Mouse (Mus musculus) testis, postnatal 10 days (tissue): ENCODE data around the gene Gm42421.

Source experiments
- DNase-seq: peaks from one replicate; pipeline ENCODE4 v3.0.0; 2021; ENCODE audit warnings: low spot score

The Gm42421 gene

DNA sequence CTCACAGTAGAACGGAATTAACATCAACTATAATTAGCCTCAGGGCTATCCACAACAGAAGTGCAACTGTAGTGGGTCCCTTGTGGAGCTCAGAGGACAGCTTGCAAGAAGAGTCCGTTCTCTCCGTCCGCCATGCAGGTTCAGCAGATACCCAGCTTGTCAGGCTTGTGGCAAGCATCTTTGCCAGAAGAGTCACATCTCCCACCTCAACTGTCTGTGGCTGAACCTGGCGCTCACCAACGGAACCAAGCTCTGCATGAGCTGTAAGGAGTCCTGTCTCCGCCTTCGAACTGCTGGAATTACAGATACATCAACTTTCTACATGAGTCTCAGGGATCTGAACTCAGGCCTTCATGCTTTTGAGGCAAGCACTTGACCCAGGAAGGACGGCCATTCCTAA is 8.2 kb downstream of the Gm42421 start:
- DNase-seq: no peak

DNA sequence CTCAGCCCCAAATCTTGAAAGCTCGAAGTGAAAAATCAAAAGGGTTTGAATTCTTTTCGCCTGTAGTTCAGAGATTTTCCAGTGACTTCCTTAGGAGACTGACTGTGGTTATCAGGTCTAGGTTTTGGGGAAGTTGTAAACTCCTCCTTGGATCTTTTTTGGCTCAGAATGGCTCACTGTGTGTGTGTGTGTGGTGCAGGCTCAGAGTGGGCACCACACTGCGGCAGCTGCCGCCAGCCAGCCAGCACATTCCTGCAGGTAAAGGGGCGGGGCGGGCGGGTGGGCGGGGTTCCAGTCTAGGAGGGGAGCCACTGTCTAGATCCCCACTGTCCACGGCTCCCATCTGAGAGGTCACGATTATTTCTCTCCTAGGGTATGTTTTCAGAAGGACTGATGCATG is 13.6 kb downstream of the Gm42421 start:
- DNase-seq: no peak

DNA sequence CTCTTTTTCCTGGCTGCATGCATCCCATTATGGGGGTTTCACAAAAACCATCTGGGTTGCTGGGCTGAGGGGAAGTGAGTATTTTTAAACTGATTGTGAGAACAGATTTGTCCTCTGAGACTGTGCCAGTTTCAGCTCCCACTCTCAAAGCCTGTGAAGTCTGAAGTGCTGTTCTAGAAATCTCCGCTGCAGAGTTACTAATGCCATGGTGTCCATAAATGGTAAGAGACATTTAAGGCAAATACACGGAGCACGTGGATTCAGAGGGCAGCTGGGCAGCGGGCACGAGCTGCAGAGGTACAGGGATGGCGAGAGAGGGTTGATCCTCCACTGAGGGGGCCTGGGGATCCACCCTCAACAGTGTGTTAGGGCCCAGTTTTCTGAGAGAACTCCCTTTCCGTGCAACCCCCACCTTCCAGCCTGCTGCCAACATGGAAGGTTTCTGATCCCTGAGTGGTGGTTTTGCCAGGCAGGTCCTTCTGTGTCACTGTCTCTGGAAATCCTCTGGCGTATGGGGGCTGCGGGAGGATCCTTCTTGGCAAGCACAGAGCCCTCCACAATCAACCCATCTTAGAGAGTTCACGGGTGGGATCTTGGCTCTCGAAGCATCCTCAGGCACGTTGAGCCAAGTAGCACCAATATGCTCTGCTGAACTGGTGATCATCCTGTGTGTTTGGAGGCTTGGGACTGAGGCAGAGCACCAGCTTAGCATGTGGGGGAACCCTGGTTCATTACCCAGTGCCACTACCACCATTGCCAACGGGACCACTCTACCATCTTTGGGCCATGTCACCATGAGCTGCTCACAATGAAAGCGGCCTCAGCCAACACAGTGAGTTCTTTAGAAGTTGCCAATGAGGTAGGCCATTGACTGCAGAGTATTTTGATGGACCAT is 15.5 kb downstream of the Gm42421 start:
- no peak for DNase-seq

DNA sequence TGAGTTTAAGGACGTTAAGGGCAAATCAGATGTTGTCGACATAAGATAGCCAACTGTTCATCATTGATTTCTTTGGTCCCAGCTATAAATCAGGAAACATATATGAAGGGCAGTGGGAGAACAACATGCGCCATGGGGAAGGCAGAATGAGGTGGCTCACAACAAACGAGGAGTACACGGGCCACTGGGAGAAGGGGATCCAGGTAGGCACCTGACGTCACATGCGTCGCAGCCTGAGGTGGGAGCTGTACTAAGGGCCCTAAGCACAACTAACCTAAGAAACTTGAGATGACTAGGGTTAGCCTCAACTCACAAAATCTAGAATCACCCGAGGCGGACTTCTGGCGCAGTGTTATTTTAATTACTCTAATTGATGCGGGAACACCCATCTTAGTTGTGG is 20.4 kb downstream of the Gm42421 start:
- DNase-seq: no peak

DNA sequence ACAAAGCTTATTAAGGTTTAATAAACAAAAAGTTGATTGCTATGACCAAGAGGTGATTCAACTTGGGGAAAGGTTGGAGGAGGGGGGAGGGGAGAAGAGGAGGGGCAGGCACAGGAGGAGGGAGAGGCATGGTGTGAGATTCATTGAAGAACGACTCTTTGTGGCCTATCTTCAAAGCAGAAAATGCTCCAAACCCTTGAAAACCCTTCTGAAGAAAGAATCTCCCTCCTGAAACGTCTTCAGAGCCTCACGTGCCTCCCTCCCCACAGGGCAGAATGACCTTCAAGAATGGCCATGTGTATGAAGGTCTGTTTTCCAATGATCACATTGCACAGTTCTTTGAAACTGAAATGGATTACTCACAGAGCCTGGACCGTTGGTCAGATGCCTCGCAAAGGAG is 22.0 kb downstream of the Gm42421 start:
- DNase-seq: no peak

DNA sequence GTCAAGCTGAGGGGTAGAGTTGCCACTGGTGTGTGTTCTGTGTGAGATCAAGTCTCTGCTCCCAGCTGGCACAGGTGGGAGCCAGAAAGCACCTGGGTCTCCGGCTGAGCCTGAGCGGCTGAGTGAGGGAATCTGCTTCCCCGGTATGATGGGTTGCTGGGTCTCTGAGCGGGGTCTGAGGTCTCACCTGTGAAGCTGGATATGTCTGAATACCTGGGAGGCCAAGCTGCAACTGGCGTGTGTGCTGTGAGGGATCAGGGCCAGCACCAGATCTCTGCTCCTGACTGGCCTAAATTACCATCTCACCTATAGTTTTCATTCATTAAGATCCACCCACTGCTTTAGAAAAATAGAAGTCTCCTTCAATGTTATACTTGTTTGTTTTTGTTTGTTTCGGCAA is 29.1 kb downstream of the Gm42421 start:
- DNase-seq: no peak

DNA sequence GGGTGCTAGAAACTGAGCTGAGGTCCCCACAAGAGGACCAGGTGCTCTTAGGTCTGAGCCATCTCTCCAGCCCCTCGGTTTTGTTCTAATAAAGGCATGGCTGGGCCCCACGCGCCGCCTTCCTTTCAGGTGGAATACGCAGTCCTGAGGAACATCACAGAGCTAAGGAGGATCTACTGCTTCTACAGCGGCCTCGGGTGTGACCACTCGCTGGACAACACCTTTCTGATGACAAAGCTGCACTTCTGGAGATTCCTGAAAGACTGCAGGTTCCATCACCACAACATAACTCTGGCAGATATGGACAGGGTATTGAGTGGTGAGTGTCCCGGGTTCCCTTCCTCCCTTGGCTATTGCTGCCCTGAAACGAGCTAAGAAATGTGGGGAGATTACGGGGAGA is 31.6 kb downstream of the Gm42421 start:
- no peak for DNase-seq

DNA sequence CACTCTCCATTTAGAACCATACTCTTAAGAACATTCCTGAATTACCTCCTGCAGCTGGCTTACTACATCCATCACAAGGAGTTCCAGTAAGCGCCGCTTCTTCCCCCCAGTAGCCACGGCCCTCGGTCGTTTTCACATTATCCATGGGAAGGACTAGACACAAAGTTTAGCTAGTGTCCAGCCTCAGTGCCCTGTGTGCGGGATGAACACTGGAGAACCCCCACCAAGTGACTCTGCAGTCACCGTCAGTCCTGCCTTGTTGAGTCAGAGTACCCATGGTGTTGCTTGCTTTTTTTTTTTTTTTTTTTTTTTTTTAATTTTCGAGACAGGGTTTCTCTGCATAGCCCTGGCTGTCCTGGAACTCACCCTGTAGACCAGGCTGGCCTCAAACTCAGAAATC is 33.2 kb downstream of the Gm42421 start:
- DNase-seq: no peak

DNA sequence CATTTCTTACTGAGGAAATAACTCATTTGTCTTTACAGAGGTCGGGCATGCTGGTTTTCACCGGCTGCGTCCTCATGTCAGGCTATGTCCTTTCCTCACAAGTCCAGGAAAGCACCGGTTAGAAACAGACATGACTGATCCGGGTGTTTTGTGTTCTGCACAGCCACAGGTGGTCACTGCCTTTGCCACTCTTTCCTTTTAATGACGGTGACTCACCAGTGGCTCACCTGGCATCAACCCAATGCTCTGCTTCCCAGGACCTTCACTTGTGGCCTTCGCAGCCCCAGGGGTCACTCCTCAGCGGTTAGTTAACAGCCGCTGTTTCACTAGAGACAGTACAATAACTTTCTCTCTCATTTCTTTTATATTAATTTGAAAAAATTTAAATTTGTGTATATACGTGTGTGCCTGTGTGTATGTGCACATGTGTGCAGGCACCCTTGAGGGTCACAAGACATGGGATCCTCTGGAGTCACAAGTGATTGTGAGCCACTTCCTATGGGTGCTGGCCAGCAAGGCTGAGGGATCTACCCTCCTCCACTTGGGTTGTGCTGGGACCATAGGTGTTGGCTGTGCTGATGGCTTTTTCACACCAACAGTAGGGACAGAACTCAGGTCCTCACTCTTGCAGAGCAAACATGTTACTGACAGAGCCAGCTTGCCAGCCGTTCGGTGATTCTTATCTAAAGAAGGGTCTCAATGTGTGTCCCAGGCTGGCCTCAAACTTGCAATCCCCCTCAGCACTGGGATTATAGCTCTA is 37.8 kb downstream of the Gm42421 start:
- DNase-seq: no peak

DNA sequence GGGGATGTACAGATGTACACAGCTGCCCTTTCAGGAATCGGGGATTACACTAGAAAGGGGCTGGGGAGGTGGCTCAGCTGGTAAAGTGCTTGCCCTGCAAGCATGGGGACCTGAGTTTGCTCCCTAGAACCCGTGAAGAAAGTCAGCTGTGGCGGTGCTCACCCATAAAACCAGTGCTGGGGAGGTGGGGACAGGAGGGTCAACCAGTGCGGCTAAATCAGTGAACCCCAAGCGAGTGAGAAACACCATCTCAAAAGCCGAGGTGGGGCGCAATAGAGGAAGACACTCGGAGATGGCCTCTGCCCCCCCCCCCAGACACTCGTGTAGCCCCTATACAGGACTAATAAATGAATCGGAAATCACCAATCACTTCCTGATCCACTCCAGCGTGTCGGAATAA is 38.7 kb downstream of the Gm42421 start:
- DNase-seq: no peak

DNA sequence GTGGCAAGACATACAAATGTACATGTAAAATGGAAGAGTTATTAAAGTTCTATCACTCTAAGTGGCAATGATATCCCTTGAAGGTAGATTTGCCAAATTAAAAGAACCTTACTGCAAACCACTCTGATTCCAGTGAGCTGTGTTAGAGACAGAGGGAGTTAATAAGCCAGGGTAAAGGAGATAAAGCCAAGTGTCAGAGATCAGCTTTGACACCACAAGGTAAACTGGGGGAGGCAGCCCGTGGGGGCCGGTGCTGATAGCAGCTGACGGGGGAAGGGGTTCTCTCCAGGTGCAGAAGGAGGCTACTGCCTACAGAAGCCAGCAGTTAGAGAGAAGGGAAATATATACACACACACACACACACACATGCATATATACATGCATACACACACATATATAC is 44.7 kb downstream of the Gm42421 start:
- DNase-seq: no peak

DNA sequence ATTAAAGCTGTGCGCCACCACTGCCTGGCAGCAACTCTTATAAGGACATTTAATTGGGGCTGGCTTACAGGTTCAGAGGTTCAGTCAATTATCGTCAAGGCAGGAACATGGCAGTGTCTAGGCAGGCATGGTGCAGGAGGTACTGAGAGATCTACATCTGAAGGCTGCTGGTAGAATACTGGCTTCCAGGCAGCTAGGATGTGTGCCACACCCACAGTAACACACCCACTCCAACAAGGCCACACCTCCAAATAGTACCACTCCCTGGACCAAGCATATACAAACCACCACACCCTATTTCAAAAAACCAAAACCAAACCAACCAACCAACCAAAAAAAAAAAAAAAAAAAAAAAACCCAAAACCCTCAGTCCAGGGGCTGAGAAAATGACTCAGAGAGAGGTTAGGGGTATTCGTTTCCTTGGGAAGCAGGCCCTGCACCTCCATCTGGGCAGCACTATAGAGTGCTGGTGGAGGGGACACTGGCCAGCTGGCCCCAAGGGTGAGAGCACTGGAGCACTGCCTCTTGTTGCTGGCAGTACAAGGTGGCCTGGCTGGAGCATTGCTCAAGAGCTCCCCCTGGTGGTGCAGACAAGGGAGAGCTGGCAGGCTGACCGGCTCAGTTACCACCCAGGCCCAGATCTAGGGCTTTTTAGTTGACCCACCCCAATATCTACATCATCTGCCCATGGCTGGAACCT is 47.1 kb downstream of the Gm42421 start:
- DNase-seq: peak; percentile 76

DNA sequence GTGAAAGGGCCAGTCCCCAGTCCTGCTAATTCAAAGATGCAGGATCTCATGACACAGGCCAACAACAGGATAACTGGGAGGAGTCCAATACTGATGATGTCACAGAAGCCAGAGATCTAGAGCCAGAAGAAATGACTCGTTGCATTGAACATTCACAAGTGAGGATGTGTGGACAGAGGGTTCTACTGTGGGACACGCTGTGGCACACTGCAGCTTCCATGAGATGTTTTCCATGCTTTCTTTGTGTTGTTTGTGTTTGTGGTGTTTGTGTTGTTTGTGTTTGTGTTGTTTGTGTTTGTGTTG is 47.6 kb downstream of the Gm42421 start:
- DNase-seq: no peak

DNA sequence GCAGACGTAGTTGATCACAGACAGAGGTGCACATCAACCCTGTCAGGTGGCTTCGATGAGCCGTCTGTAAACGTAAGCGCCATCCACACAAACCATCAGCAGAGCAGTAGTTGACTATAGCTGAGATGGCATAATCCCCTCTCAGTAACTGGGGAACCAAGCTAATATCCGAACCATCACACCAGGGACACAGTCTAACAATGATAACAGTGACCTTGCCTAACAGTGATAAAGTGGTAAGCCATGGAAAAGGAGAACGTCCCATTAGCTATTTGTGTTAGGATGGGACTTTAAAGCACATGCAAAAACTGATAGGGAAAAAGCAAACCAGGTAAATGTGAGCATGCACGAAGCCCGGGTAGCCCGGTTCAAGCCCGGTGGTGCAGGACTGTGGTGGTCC is 48.3 kb downstream of the Gm42421 start:
- no peak for DNase-seq

DNA sequence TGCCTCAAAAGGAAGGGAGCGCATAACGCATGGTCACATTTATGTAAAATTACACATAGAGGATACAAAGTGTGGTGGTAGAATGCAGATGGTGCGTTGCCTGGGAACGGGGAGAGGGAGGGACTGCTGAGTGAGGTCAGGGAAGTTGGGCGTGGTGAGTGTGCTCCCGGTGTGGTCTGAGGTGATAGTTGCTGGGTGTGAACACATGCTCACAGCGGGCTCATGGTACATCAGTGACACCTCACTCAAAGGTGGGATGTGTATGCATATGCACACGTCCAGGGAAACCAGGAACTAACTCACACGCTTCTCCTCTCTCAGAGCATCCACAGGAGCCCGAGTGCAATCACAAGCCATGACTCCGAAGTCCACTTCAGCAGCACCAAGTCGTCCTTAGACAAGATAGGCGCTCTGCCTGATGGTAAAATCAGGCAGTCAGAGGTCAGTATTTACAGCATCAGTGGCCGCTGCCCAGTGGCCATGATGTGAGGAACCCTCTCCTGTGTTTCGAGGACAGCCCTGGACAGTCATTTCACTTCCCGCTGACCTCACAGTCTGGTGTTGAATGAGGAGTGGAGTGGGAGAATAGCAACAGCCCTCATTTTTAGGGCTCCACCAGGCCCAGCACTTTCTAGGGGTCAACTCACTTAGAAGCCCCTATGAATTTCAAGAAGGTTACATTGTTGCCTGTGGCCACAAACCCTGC is 48.9 kb downstream of the Gm42421 start:
- DNase-seq: no peak

DNA sequence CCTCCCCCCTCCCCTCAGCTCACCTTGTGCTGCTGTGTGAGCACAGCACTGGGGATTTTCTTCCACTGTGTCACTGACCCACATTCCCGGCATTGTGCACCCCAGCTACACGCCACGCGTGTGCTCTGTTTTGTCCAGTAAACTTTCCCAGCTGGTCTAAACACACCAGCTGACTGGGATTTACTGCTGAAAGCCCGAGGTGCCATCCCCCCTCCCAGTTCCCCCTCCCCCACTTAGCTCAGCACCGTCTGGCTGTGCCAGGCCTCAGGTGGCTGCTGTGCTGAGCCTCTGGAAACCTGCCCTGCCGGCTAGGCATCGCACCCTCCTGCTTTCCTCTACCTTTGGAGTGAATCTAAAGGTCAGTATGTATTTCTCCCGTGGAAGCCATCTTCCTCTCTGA is 52.9 kb downstream of the Gm42421 start:
- no peak for DNase-seq

DNA sequence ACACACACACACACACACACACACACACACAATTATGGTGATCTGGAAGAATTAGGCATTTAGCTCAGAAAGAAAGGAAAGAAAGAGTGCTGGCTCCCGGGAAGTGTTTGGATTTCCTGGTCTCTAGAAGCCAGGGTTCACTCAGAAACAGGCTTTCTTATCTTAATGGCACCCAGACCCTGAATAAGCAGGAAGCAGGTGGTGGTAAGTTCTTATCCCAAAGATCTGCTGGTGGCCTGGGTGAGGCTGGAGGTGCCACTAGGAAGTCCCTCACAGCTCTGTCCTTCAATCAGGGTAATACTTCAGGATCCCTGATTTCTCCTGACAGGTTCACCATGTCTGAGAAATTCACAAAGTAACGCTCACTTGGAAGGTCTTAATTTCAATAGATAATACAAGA is 54.4 kb downstream of the Gm42421 start:
- DNase-seq: no peak

DNA sequence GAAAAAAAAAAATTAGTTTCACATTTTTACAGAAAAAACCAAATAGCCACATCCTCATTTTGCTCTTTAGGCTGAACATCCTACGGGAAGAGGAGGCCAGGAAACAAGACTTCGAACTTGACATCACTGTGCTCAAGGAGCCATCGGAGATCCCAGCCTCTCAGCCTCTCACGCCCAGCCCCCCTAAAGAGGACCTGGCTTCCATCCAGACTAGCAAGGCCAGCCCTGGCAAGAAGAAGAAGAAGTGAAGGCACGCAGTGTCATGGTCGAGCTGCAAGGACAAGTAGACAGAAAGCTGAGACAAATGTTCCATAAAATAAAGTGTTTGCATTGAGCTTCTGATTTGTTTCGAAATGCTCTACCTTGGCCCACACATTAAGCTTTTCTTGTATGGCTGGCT is 57.4 kb downstream of the Gm42421 start:
- no peak for DNase-seq
